Mouse (Mus musculus) CD4-positive, CD25-positive, alpha-beta regulatory T cell, adult 4 months (primary cell): ENCODE results near the gene Ccr1. TPM values are rescaled to one million over a fixed set of nuclear protein-coding genes. Genes with fewer than 3 reads are reported as not detected.
"Not testable (repeated sequence)": the region's sequence is repeated elsewhere in the genome, so short reads cannot be mapped to it uniquely, and the experiment has no call there.

Source experiments
- ATAC-seq: one replicate; pipeline ENCODE4 v1.8.0; 2017
- polyA plus RNA-seq, 2 experiments: library from polyadenylated mRNA; unstranded; fragments of 100-300 nt; shearing (Covaris generic); gene quantifications; one replicate each; pipeline ENCODE4 v1.2.1; 2017

Ccr1 gene
- polyA plus RNA-seq, 2 experiments from 2014 or later, result 0.89 to 0.98 TPM

DNA sequence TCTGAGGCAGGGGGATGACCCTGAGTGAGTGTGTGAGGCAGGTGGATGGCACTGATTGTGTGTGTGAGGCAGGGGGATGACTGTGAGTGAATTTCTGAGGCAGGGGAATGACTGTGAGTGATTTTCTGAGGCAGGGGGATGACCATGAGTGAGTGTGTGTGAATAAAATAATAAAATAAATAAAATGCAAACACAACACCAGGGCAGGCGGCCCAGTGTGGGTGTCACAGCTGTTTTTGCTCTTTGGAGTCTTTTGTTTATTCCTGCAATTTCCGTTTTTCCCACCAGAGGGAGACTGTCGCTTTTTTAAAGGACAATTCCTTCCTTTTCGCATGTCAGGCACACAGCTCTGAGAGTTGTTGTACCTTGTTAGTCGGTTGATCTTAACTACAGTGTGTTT, 42.5 kb downstream of the Ccr1 start:
- not testable (repeated sequence) for ATAC-seq

DNA sequence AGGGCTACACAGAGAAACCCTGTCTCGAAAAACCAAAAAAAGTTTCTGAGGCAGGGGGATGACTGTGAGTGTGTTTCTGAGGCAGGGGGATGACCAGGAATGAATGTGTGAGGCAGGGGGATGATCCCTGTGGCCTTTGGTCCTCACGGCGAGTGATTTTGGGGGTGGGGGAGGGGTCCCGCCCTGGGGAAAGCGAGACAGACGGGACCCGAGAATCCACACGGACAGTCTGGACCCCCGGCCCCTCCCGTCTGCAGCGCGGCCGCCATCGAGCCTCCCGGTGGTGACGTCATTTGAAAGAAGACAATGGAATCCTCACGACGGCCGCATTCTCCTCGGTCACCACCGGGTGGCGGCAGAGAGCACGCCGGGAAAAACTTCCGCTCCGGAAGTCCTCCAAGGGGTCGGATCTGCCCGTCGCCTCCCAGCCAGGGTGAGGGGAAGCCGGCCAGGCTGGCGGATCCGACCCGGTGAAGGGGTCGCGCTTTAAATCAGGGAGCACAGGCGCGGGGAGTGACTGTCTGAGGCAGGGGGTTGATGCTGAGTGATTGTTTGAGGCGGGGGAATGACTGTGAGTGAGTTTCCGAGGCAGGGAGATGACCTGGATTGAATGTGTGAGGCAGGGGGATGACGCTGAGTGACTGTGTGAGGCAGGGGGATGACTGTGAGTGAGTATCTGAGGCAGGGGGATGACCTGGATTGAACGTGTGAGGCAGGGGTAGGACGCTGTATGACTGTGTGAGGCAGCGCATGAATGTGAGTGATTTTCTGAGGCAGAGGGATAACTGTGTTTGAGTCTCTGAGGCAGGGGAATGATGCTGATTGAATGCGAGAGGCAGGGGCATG, 43.2 kb downstream of the Ccr1 start:
- ATAC-seq, result peak; percentile 40

DNA sequence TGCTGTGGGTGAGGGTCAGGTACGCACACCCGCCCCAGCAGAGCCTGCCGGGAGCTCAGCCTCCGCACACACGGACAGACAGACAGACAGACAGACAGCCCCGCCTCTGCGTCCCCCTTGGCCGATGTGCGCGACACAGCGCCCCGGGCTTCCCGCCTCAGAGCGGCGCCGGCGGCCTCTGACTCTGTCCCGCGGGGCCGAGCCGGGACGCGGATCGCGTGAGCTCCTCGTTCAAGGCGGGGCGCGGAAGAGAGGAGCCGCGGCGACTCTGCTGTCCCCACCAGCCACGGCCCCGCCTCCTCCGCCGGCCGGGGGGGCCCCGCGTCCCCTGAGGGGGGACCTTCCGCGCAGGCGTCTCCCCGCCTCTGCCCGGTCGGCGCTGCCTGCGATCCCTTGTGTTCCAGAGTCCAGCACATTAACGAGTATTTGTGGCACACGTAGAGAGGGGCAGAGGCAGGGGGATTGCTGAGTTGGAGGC, 43.9 kb downstream of the Ccr1 start:
- peak; percentile 39 for ATAC-seq

DNA sequence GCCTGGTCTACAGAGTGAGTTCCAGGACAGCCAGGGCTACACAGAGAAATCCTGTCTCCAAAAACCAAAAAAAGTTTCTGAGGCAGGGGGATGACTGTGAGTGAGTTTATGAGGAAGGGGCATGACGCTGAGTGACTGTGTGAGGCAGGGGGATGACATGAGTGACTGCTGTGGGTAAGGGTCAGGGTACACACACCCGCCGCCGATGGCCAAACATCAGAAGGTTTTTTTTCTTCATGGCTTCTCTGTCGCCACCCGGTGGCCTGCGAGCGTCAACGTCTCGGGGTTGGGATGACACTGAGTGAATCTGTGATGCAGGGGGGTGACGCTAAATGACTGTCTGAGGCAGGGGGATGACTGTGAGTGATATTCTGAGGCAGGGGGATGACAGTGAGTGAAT, 44.5 kb downstream of the Ccr1 start:
- ATAC-seq, result peak; percentile 33

DNA sequence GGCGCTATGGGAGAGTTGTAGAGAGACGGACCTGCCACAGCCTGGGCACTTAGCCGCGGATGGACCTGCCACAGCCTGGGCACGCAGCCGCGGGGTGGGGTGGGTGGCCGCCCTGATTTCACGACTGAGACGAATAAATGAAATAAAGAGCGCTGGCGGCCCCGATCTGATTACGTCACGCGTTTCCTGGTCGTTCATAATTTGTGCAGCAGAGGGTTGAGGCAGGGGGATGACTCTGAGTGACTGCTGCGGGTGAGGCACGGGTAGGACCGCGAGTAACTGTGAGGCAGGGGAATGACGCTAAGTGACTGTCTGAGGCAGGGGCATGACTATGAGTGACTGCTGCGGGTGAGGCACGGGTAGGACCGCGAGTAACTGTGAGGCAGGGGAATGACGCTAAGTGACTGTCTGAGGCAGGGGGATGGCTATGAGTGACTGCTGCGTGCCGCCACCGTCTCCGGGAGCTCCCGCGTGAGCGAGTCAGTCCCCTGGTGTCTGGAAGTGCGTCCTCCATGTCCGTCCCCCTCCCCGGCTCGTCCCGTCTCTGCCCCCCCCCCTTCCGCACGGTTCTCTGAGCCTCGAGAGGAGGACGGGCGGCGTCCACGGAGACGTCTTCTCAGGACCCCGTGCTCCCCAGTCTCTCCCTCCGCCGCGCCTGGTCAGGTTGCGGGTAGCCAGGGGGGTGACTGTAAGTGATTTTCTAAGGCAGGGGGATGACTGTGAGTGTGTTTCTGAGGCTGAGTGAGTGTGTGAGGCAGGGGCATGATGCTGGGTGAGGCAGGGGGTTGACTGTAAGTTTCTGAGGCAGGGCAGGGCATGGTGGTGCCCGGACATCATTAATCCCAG, 45.1 kb downstream of the Ccr1 start:
- peak; percentile 7 for ATAC-seq

Other genes with a start within 250 kb of the Ccr1 start
- gene Cxcr6, start 162.2 kb downstream of the Ccr1 start, polyA plus RNA-seq, result 10 to 100 TPM; 25.3 to 37.5 TPM
- gene Fyco1, start 116.8 kb downstream of the Ccr1 start, polyA plus RNA-seq, result 10 to 100 TPM; 34.5 to 69.7 TPM
- gene Xcr1, start 106.7 kb downstream of the Ccr1 start, polyA plus RNA-seq, result under 1 TPM; 0.12 to 0.61 TPM
- not detected for gene Ccr1l1, start 9.7 kb upstream of the Ccr1 start, polyA plus RNA-seq
- gene Ccr3, start 53.3 kb upstream of the Ccr1 start, polyA plus RNA-seq, result 1 to 10 TPM; 2.2 to 3.2 TPM
- gene Ccr2, start 133.3 kb upstream of the Ccr1 start, polyA plus RNA-seq, result 10 to 100 TPM; 48.7 to 51.9 TPM
- 1 to 10 TPM; 6.1 to 6.7 TPM for gene Ccr5, start 152.9 kb upstream of the Ccr1 start, polyA plus RNA-seq